Mouse (Mus musculus) CH12.LX (cell line): ENCODE measurements around the gene Treml2. TPM values are rescaled to one million over a fixed set of nuclear protein-coding genes. Genes with fewer than 3 reads are reported as not detected.

Experiments used
- DNase-seq: peaks from one replicate; pipeline ENCODE4 v3.0.0-alpha.2; 2013; ENCODE audit errors: extremely low read depth
- H3K27ac ChIP-seq: 2 replicates; pipeline ENCODE4 v1.5.1; 2012; ENCODE audit warnings: low read depth, mild to moderate bottlenecking, control low read depth, moderate library complexity; ENCODE audit not compliant: insufficient read depth
- H3K27me3 ChIP-seq: replicated peaks from 2 replicates; pipeline ENCODE3; 2012; ENCODE audit warnings: inconsistent platforms
- H3K36me3 ChIP-seq, 2 experiments: replicated peaks in 1 of 2; 2 replicates each; pipeline versions ENCODE3 to v1.6.1; 2012; ENCODE audit warnings: inconsistent platforms in 1 of 2, low read length in 1 of 2, mild to moderate bottlenecking in 1 of 2, mixed read lengths in 1 of 2, moderate library complexity in 1 of 2; ENCODE audit not compliant: control insufficient read depth in 1 of 2, insufficient read depth in 1 of 2
- H3K4me1 ChIP-seq, 2 experiments: 2 replicates each; pipeline ENCODE4 v1.6.1; 2012; ENCODE audit warnings: inconsistent platforms in 1 of 2, moderate library complexity in 1 of 2; ENCODE audit not compliant: insufficient read depth in 2 of 2, control insufficient read depth in 1 of 2
- H3K4me2 ChIP-seq: 2 replicates; pipeline ENCODE4 v1.6.1; 2012; ENCODE audit warnings: low read depth, mild to moderate bottlenecking, control low read depth; ENCODE audit not compliant: poor library complexity, insufficient read depth, severe bottlenecking
- H3K4me3 ChIP-seq, 3 experiments: fragments of 150-350 bp in 1 of 3; sonication (generic) in 1 of 3; replicated peaks in 1 of 3; 2 replicates each; pipeline versions ENCODE3 to v1.5.1; 2011 to 2012; ENCODE audit warnings: low read depth in 2 of 3, low read length in 2 of 3, mild to moderate bottlenecking in 2 of 3, moderate library complexity in 2 of 3, control low read depth in 1 of 3, improper control_type of control experiment in 1 of 3, inconsistent platforms in 1 of 3, mixed read lengths in 1 of 3; ENCODE audit not compliant: poor library complexity in 1 of 3
- H3K79me2 ChIP-seq: replicated peaks from 2 replicates; pipeline ENCODE4 v1.6.1; 2012; ENCODE audit warnings: mild to moderate bottlenecking, moderate library complexity; ENCODE audit not compliant: control insufficient read depth, poor library complexity, insufficient read depth, severe bottlenecking; ENCODE audit errors: extremely low read depth
- H3K9ac ChIP-seq: 2 replicates; pipeline ENCODE4 v1.6.1; 2012; ENCODE audit warnings: low read depth, mild to moderate bottlenecking, control low read depth, moderate library complexity; ENCODE audit not compliant: insufficient read depth
- H3K9me3 ChIP-seq: replicated peaks from 2 replicates; pipeline ENCODE3; 2012; ENCODE audit warnings: low read length, inconsistent platforms, mixed read lengths
- BHLHE40 ChIP-seq: IDR thresholded peaks from 2 replicates; pipeline ENCODE4 v1.6.1; 2011; ENCODE audit warnings: mild to moderate bottlenecking, low read depth, low read length, improper control_type of control experiment
- CHD1 ChIP-seq: IDR thresholded peaks from 2 replicates; pipeline ENCODE4 v1.6.1; 2012; ENCODE audit warnings: low read depth, low read length, improper control_type of control experiment, inconsistent platforms
- CHD2 ChIP-seq: IDR thresholded peaks from 2 replicates; pipeline ENCODE4 v1.6.1; 2011; ENCODE audit warnings: low read length, improper control_type of control experiment
- CTCF ChIP-seq, 2 experiments: IDR thresholded peaks in 1 of 2; conservative IDR thresholded peaks in 1 of 2; 2 replicates each; pipeline ENCODE4 v1.5.1; 2011 to 2012; ENCODE audit warnings: low read depth in 2 of 2, low read length in 2 of 2, improper control_type of control experiment in 1 of 2, inconsistent platforms in 1 of 2, mild to moderate bottlenecking in 1 of 2, moderate library complexity in 1 of 2
- E2F4 ChIP-seq: IDR thresholded peaks from 2 replicates; pipeline ENCODE4 v1.6.1; 2011; ENCODE audit warnings: low read depth, low read length, improper control_type of control experiment; ENCODE audit not compliant: insufficient replicate concordance
- ELF1 ChIP-seq: IDR thresholded peaks from 2 replicates; pipeline ENCODE4 v1.6.1; 2014; ENCODE audit warnings: low read depth, mild to moderate bottlenecking, inconsistent platforms, low read length, improper control_type of control experiment
- EP300 ChIP-seq: IDR thresholded peaks from 2 replicates; pipeline ENCODE4 v1.6.1; 2011; ENCODE audit warnings: low read length, improper control_type of control experiment
- ETS1 ChIP-seq: conservative IDR thresholded peaks from 2 replicates; pipeline ENCODE4 v1.6.1; 2012; ENCODE audit warnings: low read depth, mild to moderate bottlenecking, inconsistent platforms, low read length, improper control_type of control experiment, moderate library complexity
- GABPA ChIP-seq: IDR thresholded peaks from 2 replicates; pipeline ENCODE4 v1.6.1; 2012; ENCODE audit warnings: low read depth, low read length, improper control_type of control experiment, inconsistent platforms; ENCODE audit not compliant: insufficient replicate concordance
- HCFC1 ChIP-seq: IDR thresholded peaks from 2 replicates; pipeline ENCODE4 v1.6.1; 2012; ENCODE audit warnings: low read depth, mild to moderate bottlenecking, inconsistent platforms, low read length, improper control_type of control experiment
- IRF4 ChIP-seq: IDR thresholded peaks from 2 replicates; pipeline ENCODE4 v1.6.1; 2014; ENCODE audit warnings: low read depth, mild to moderate bottlenecking, inconsistent platforms, low read length, improper control_type of control experiment
- JUN ChIP-seq: IDR thresholded peaks from 2 replicates; pipeline ENCODE4 v1.6.1; 2011; ENCODE audit warnings: low read depth, mild to moderate bottlenecking, low read length, improper control_type of control experiment, moderate library complexity; ENCODE audit not compliant: insufficient read depth
- JUND ChIP-seq: conservative IDR thresholded peaks from 2 replicates; pipeline ENCODE4 v1.6.1; 2011; ENCODE audit warnings: low read depth, low read length, improper control_type of control experiment
- KAT2A ChIP-seq: IDR thresholded peaks from 2 replicates; pipeline ENCODE4 v1.6.1; 2012; ENCODE audit warnings: low read length, improper control_type of control experiment, inconsistent platforms; ENCODE audit not compliant: insufficient replicate concordance
- MAFK ChIP-seq: IDR thresholded peaks from 2 replicates; pipeline ENCODE4 v1.6.1; 2011; ENCODE audit warnings: low read length, improper control_type of control experiment; ENCODE audit not compliant: insufficient replicate concordance
- MAX ChIP-seq: IDR thresholded peaks from 2 replicates; pipeline ENCODE4 v1.6.1; 2011; ENCODE audit warnings: low read length, improper control_type of control experiment
- MAZ ChIP-seq: IDR thresholded peaks from 2 replicates; pipeline ENCODE4 v1.6.1; 2012; ENCODE audit warnings: low read depth, mild to moderate bottlenecking, inconsistent platforms, low read length, improper control_type of control experiment, moderate library complexity
- MEF2A ChIP-seq: IDR thresholded peaks from 2 replicates; pipeline ENCODE4 v1.6.1; 2014; ENCODE audit warnings: low read depth, mild to moderate bottlenecking, inconsistent platforms, low read length, improper control_type of control experiment, borderline replicate concordance
- MXI1 ChIP-seq: IDR thresholded peaks from 2 replicates; pipeline ENCODE4 v1.6.1; 2011; ENCODE audit warnings: mild to moderate bottlenecking, low read depth, low read length, improper control_type of control experiment
- MYC ChIP-seq: IDR thresholded peaks from 2 replicates; pipeline ENCODE4 v1.6.1; 2011; ENCODE audit warnings: low read depth, mild to moderate bottlenecking, improper control_type of control experiment, low read length
- NELFE ChIP-seq: IDR thresholded peaks from 2 replicates; pipeline ENCODE4 v1.6.1; 2011; ENCODE audit warnings: low read depth, low read length, improper control_type of control experiment
- NRF1 ChIP-seq: IDR thresholded peaks from 2 replicates; pipeline ENCODE4 v1.6.1; 2014; ENCODE audit warnings: low read depth, mild to moderate bottlenecking, inconsistent platforms, low read length, improper control_type of control experiment, moderate library complexity
- PAX5 ChIP-seq: IDR thresholded peaks from 2 replicates; pipeline ENCODE4 v1.6.1; 2012; ENCODE audit warnings: low read length, inconsistent platforms, mixed read lengths
- POLR2A ChIP-seq: IDR thresholded peaks from 2 replicates; pipeline ENCODE4 v1.6.1; 2011; ENCODE audit warnings: low read depth, mild to moderate bottlenecking, improper control_type of control experiment, low read length
- POLR2AphosphoS2 ChIP-seq: IDR thresholded peaks from 2 replicates; pipeline ENCODE4 v1.6.1; 2011; ENCODE audit warnings: low read depth, low read length, improper control_type of control experiment
- RAD21 ChIP-seq: IDR thresholded peaks from 2 replicates; pipeline ENCODE4 v1.6.1; 2011; ENCODE audit warnings: low read depth, mild to moderate bottlenecking, low read length, improper control_type of control experiment, moderate library complexity
- RCOR1 ChIP-seq: conservative IDR thresholded peaks from 2 replicates; pipeline ENCODE4 v1.6.1; 2012; ENCODE audit warnings: low read depth, mild to moderate bottlenecking, inconsistent platforms, low read length, improper control_type of control experiment
- SIN3A ChIP-seq: IDR thresholded peaks from 2 replicates; pipeline ENCODE4 v1.6.1; 2012; ENCODE audit warnings: low read length, improper control_type of control experiment, inconsistent platforms
- SMC3 ChIP-seq: IDR thresholded peaks from 2 replicates; pipeline ENCODE4 v1.6.1; 2011; ENCODE audit warnings: low read depth, low read length, improper control_type of control experiment
- TBP ChIP-seq: conservative IDR thresholded peaks from 2 replicates; pipeline ENCODE4 v1.6.1; 2011; ENCODE audit warnings: low read depth, low read length, improper control_type of control experiment
- TCF12 ChIP-seq: IDR thresholded peaks from 2 replicates; pipeline ENCODE4 v1.6.1; 2014; ENCODE audit warnings: low read depth, mild to moderate bottlenecking, inconsistent platforms, low read length, improper control_type of control experiment
- UBTF ChIP-seq: IDR thresholded peaks from 2 replicates; pipeline ENCODE4 v1.6.1; 2012; ENCODE audit warnings: low read depth, mild to moderate bottlenecking, inconsistent platforms, low read length, improper control_type of control experiment, moderate library complexity
- USF1 ChIP-seq: IDR thresholded peaks from 2 replicates; pipeline ENCODE4 v1.6.1; 2014; ENCODE audit warnings: low read depth, mild to moderate bottlenecking, inconsistent platforms, low read length, improper control_type of control experiment
- USF2 ChIP-seq: conservative IDR thresholded peaks from 2 replicates; pipeline ENCODE4 v1.6.1; 2011; ENCODE audit warnings: low read depth, low read length, improper control_type of control experiment
- ZC3H11A ChIP-seq: IDR thresholded peaks from 2 replicates; pipeline ENCODE4 v1.6.1; 2012; ENCODE audit warnings: low read depth, mild to moderate bottlenecking, inconsistent platforms, low read length, improper control_type of control experiment
- ZKSCAN1 ChIP-seq: IDR thresholded peaks from 2 replicates; pipeline ENCODE4 v1.6.1; 2012; ENCODE audit warnings: low read depth, inconsistent platforms, low read length, improper control_type of control experiment, borderline replicate concordance
- ZMIZ1 ChIP-seq: IDR thresholded peaks from 2 replicates; pipeline ENCODE4 v1.6.1; 2012; ENCODE audit warnings: low read depth, mild to moderate bottlenecking, inconsistent platforms, low read length, improper control_type of control experiment
- ZNF384 ChIP-seq: IDR thresholded peaks from 2 replicates; pipeline ENCODE4 v1.6.1; 2012; ENCODE audit warnings: low read depth, low read length, improper control_type of control experiment, inconsistent platforms
- dilution Hi-C: fragments of 300-500 bp; cut with MboI; formaldehyde crosslinking; loops from 2 replicates; pipeline ENCODE4 v1.14.3; 2020; ENCODE audit warnings: low sequenced_read_pairs; ENCODE audit not compliant: extremely low pct_unique_long_range_greater_than_20kb, extremely low pct_ligation_motif_present
- in situ Hi-C: fragments of 300-500 bp; cut with MboI; formaldehyde crosslinking; loops from 3 replicates; pipeline ENCODE4 v1.14.3; 2019; ENCODE audit warnings: low sequenced_read_pairs, low pct_ligation_motif_present, low pct_unique_long_range_greater_than_20kb, mixed read lengths
- polyA plus RNA-seq: library from polyadenylated mRNA; unstranded; fragments of >175 nt; gene quantifications from 2 replicates; pipeline ENCODE4 v1.2.1, GENCODE M21; 2012; ENCODE audit warnings: low read depth; ENCODE audit not compliant: insufficient read length
- total RNA-seq, 2 experiments: library from RNA; depleted of rRNA; stranded (reverse); fragments of 300-350 nt in 1 of 2; fragments of >200 nt in 1 of 2; gene quantifications; 2 replicates each; pipeline ENCODE4 v1.2.3; 2012 to 2014

The Treml2 gene
- total and polyA plus RNA-seq, 3 experiments = 1.3 to 10.2 (median 5.5) TPM

- H3K4me3 ChIP-seq = peak overlapping the region in 1 of 3 experiments; percentile 9
- dilution Hi-C loops = no loop called here
- H3K4me1 ChIP-seq = peaks cover 13 to 37% of the 10 kb centered on the region in 2 experiments
- H3K36me3 ChIP-seq = no peaks in the 10 kb centered on the region
- H3K27ac ChIP-seq = no peak overlapping the region
- H3K4me2 ChIP-seq = no peak overlapping the region
- no peaks in the 10 kb centered on the region for H3K79me2 ChIP-seq
- in situ Hi-C loops = loop anchor here (25.0 kb wide), 1 partner anchor 181 kb away; no protein-coding TSS in a partner anchor
- peak; percentile 84 for DNase-seq
- H3K27me3 ChIP-seq = peaks cover 5% of the 10 kb centered on the region
- TF ChIP-seq POLR2AphosphoS2 (no peak), MAFK (peak; percentile 83), PAX5 (no peak), NELFE (no peak), USF1 (no peak), ZMIZ1 (no peak), USF2 (no peak), RCOR1 (peak; percentile 85), JUN (peak; percentile 91), MEF2A (peak; percentile 82), CHD1 (no peak), CTCF (conservative IDR thresholded peaks at IDR 0.05 in 1 of 2, IDR thresholded peaks at IDR 0.05 in 1 of 2; ENCODE audit: low read depth in 2 of 2, low read length in 2 of 2) (no peak), IRF4 (peak; percentile 93), EP300 (peak; percentile 98), SMC3 (no peak), HCFC1 (no peak), MXI1 (no peak), ETS1 (peak; percentile 88), CHD2 (no peak), MAZ (no peak), TCF12 (peak; percentile 80), GABPA (no peak), ZC3H11A (no peak), BHLHE40 (peak; percentile 88), POLR2A (no peak), TBP (0 out of 2 replicates have a peak, but pooled peaks have one; percentile 15), JUND (peak; percentile 91), MYC (no peak), MAX (no peak), NRF1 (no peak), E2F4 (no peak), RAD21 (no peak), UBTF (no peak), ELF1 (no peak), KAT2A (no peak), ZNF384 (peak; percentile 96), ZKSCAN1 (no peak), SIN3A (no peak)
- no peak overlapping the region for H3K9ac ChIP-seq
- peaks cover 10% of the 10 kb centered on the region for H3K9me3 ChIP-seq
Measured at GRCm38 (mm10) chr17:48293500-48294194, 5.7 kb upstream of the Treml2 start.
